ENCODE assay signal across 8 mouse cellular contexts in genomic region chr7:114253885-114254833, GRCm38 (mm10). TPM values are rescaled to one million over a fixed set of nuclear protein-coding genes. Genes with fewer than 3 reads are reported as not detected.
DNase-seq lines count a peak whose midpoint lies in the region; ATAC-seq lines count a peak whose summit lies in the region.

Gene Copb1 (minus strand): TSS chr7:114254711.

- DNase-seq in c-Kit-negative CD71-positive TER-119-positive erythroid progenitor cells, embryonic 14.5 days (ENCODE audit: low read depth, low spot score): peak; percentile 71
- peak; percentile 89 for DNase-seq in forebrain, embryonic 10.5 days (ENCODE audit: extremely low spot score, low spot score)
- peak; percentile 97 for DNase-seq in kidney, postnatal 36 days
- DNase-seq in telencephalon, adult 2 months (ENCODE audit: low read depth, low spot score): peak; percentile 92

- H3K4me1 ChIP-seq in forebrain, embryonic 10.5 days: peaks cover 9% of the 10 kb centered on the region
- H3K4me1 ChIP-seq in heart, embryonic 15.5 days (replicated peaks): peaks cover 4% of the 10 kb centered on the region
- peaks cover 10% of the 10 kb centered on the region for H3K4me1 ChIP-seq in liver, embryonic 15.5 days (replicated peaks)
- no peaks in the 10 kb centered on the region for H3K4me1 ChIP-seq in neural tube, embryonic 12.5 days

- peaks cover 5% of the 10 kb centered on the region; the same call in 1 of the 2 replicates for H3K9me3 ChIP-seq in forebrain, embryonic 10.5 days
- no peaks in the 10 kb centered on the region for H3K9me3 ChIP-seq in heart, embryonic 15.5 days (replicated peaks)
- H3K9me3 ChIP-seq in liver, embryonic 15.5 days (replicated peaks): no peaks in the 10 kb centered on the region
- no peaks in the 10 kb centered on the region for H3K9me3 ChIP-seq in neural tube, embryonic 12.5 days

- WGBS in forebrain, embryonic 10.5 days: 3% methylated on average over 74 of the region's 75 CpGs
- 2% methylated on average over 75 of the region's 75 CpGs for WGBS in heart, embryonic 15.5 days
- 2% methylated on average over 75 of the region's 75 CpGs for WGBS in liver, embryonic 15.5 days (ENCODE audit: insufficient replicate concordance)
- 2% methylated on average over 75 of the region's 75 CpGs for WGBS in neural tube, embryonic 12.5 days

- H3K27ac ChIP-seq in forebrain, embryonic 10.5 days: peak within 1 kb of the TSS; percentile 95
- H3K27ac ChIP-seq in heart, embryonic 15.5 days: peak within 1 kb of the TSS; percentile 71
- peak within 1 kb of the TSS; percentile 69 for H3K27ac ChIP-seq in liver, embryonic 15.5 days (replicated peaks)
- peak within 1 kb of the TSS; percentile 57; the same call in 1 of the 2 replicates for H3K27ac ChIP-seq in neural tube, embryonic 12.5 days

- H3K4me2 ChIP-seq in heart, embryonic 15.5 days: peak within 1 kb of the TSS; percentile 63
- H3K4me2 ChIP-seq in liver, embryonic 15.5 days: peak within 1 kb of the TSS; percentile 65
- peak within 1 kb of the TSS; percentile 76 for H3K4me2 ChIP-seq in neural tube, embryonic 12.5 days (replicated peaks)

- peak; percentile 98 for ATAC-seq in CD4-positive, CD25-positive, alpha-beta regulatory T cell, adult 4 months
- peak; percentile 98 for ATAC-seq in heart, embryonic 15.5 days (replicated peaks; ENCODE audit: insufficient number of reproducible peaks, insufficient read depth, low FRiP score, low read depth)
- ATAC-seq in liver, embryonic 15.5 days (ENCODE audit: insufficient read depth): peak; percentile 99
- ATAC-seq in neural tube, embryonic 12.5 days (ENCODE audit: low FRiP score, low read depth): peak; percentile 99

- H3K4me3 ChIP-seq in forebrain, embryonic 10.5 days: peak within 1 kb of the TSS; percentile 99
- peak within 1 kb of the TSS; percentile 74 for H3K4me3 ChIP-seq in heart, embryonic 15.5 days
- H3K4me3 ChIP-seq in liver, embryonic 15.5 days (replicated peaks): peak within 1 kb of the TSS; percentile 85
- peak within 1 kb of the TSS; percentile 97 for H3K4me3 ChIP-seq in neural tube, embryonic 12.5 days

- no peaks in the 10 kb centered on the region for H3K27me3 ChIP-seq in forebrain, embryonic 10.5 days (ENCODE audit: poor library complexity, severe bottlenecking)
- H3K27me3 ChIP-seq in heart, embryonic 15.5 days: no peaks in the 10 kb centered on the region
- H3K27me3 ChIP-seq in liver, embryonic 15.5 days: no peaks in the 10 kb centered on the region
- H3K27me3 ChIP-seq in neural tube, embryonic 12.5 days (replicated peaks): no peaks in the 10 kb centered on the region

- H3K9ac ChIP-seq in heart, embryonic 15.5 days: peak within 1 kb of the TSS; percentile 87
- peak within 1 kb of the TSS; percentile 88 for H3K9ac ChIP-seq in liver, embryonic 15.5 days
- peak within 1 kb of the TSS; percentile 96 for H3K9ac ChIP-seq in neural tube, embryonic 12.5 days

- H3K36me3 ChIP-seq in forebrain, embryonic 10.5 days (replicated peaks): peaks cover 37% of the 10 kb centered on the region
- peaks cover 26% of the 10 kb centered on the region for H3K36me3 ChIP-seq in heart, embryonic 15.5 days
- H3K36me3 ChIP-seq in liver, embryonic 15.5 days (replicated peaks): peaks cover 21% of the 10 kb centered on the region
- H3K36me3 ChIP-seq in neural tube, embryonic 12.5 days: peaks cover 23% of the 10 kb centered on the region

RNA-seq across cellular contexts. Expression of gene Copb1, which starts in this region (rescaled TPM):
- 100 to 1,000 TPM; 108 to 135 TPM for polyA plus RNA-seq in CD4-positive, CD25-positive, alpha-beta regulatory T cell, adult 4 months (2017; shearing (Covaris generic))
- 89.8 and 94.0 TPM in 2 replicates for polyA plus RNA-seq in forebrain, embryonic 10.5 days (2016; fragmentation: Nextera tagmentation; extraction: Ambion mirVana)
- 67.8 and 73.5 TPM in 2 replicates for polyA plus RNA-seq in heart, embryonic 15.5 days (2015; fragmentation: Nextera tagmentation; extraction: Ambion mirVana)
- 43.3 and 47.2 TPM in 2 replicates for polyA plus RNA-seq in liver, embryonic 15.5 days (2015; fragmentation: Nextera tagmentation; extraction: Ambion mirVana)
- polyA plus RNA-seq in neural tube, embryonic 12.5 days (2016; fragmentation: Nextera tagmentation; extraction: Ambion mirVana): 97.3 and 107 TPM in 2 replicates

Comparison
In these comparisons a context has a peak if more than half of its experiments do, and no peak if none do; other contexts are left out.
1. Peak in every context shown above with its lines: DNase-seq, ATAC-seq, H3K4me3 ChIP-seq and H3K27ac ChIP-seq.